Mouse (Mus musculus): ENCODE data around the gene Olfr1025-ps1. TPM values are rescaled to one million over a fixed set of nuclear protein-coding genes. Genes with fewer than 3 reads are reported as not detected.

The Olfr1025-ps1 gene
- polyA plus RNA-seq (2012; rRNA removed): not detected in 2 replicates

DNA sequence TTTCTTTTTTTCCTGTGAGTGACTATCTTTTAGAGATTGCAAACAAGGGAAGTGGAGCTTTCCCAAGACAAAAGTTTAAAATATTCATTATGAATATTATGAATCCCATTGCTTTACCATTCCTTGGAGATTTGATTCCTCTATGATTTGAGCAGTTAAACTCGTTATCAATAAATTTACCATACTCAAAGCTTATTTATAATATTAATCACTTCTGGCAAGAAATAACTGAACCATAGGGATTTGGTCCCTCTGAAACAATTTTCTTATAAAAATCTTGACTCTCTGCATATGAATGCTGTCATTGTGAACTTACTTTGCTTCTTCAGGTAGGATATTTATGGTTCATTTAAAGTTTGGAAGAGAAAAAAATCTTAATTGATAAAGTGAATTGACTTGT is at the start of gene Olfr1025-ps1:
Gene Olfr1025-ps1, plus strand, starts transcription at position 301 of the 400 bp plus-strand sequence.
- DNase-seq (ENCODE audit: low read depth): no peak

GRCm38 (mm10) chr2:85868294-85868693 is 46.7 kb upstream of the Olfr1025-ps1 start, which contains the start of gene Olfr1022:
Olfr1022 (plus strand) TSS chr2:85868594.
- no peak for DNase-seq (ENCODE audit: low read depth)

DNA sequence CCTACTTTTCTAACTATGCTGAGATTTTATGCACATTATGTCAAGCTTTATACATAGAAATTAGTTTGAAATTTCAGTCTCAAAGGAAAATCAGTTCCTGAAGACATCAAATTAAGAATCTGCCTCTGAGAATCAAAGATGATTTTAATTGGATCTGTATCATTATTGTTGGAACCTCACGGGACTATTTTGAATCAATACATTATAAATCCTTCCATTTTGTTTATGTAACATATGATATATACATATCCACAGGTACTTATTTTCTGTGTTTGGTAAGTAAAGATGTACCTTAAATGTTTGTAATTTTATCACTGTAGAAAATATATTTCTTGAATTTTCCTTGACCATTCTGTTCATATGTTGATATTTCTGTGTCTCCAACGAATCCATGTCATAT is 29.7 kb upstream of the Olfr1025-ps1 start, which contains the start of gene Olfr1023:
Gene Olfr1023, plus strand, starts transcription at position 301 of the 400 bp plus-strand sequence.
- DNase-seq (ENCODE audit: low read depth): no peak

DNA sequence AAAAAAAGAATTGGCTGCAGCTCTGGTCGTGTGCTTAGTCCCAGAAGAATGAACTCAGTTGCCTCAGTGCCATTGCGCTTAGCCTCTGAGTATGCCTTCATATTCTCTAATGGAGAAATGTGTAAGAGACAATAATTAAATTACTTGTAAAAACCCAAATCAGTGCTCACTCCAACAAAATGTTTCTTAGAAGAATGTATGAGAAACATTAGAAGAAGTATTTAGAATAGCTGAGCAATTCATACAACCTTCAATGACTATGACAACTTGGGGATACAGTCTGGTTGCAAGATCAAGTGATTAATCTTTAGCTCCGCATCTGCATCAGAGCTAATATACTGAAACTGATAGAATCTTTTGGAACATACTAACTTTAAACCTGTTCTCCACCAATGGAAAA is 10.0 kb upstream of the Olfr1025-ps1 start, which contains the start of gene Olfr1024:
Gene Olfr1024, minus strand, starts transcription at position 101 of the 400 bp plus-strand sequence.
- DNase-seq (ENCODE audit: low read depth): no peak

GRCm38 (mm10) chr2:85913197-85913596 is 1.8 kb upstream of the Olfr1025-ps1 start:
- no peak for DNase-seq (ENCODE audit: low read depth)

- DNase-seq (ENCODE audit: low read depth): no peak
Measured at GRCm38 (mm10) chr2:85921258-85921657, 6.3 kb downstream of the Olfr1025-ps1 start, which contains the start of gene Olfr1026. Olfr1026 (plus strand) TSS chr2:85921558.

DNA sequence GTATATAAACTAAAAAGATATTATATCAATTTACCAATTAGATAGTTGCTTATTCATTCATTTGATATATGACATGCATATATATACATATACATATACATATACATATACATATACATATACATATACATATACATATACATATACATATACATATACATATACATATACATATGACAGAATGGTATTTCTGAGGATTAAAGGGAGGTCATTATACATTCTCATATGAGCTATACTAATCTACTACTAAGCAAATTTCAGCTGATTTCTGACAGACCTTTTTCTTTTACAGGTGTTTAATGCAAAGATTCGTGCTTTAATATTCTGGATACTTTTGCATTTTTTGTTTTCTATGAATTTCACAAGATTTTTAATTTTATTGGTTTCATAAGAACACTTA is 35.1 kb downstream of the Olfr1025-ps1 start, which contains the start of gene Olfr1028:
Gene Olfr1028, plus strand, starts transcription at position 301 of the 400 bp plus-strand sequence.
- no peak for DNase-seq (ENCODE audit: low read depth)

Other genes with a start within 250 kb of the Olfr1025-ps1 start
- not detected in 2 replicates for gene Olfr1006, start 236.4 kb upstream of the Olfr1025-ps1 start, polyA plus RNA-seq (2012; rRNA removed)
- gene Olfr1008, start 225.8 kb upstream of the Olfr1025-ps1 start, polyA plus RNA-seq (2012; rRNA removed): not detected in 2 replicates
- not detected in 2 replicates for gene Olfr1009, start 199.8 kb upstream of the Olfr1025-ps1 start, polyA plus RNA-seq (2012; rRNA removed)
- gene Olfr1012, start 152.4 kb upstream of the Olfr1025-ps1 start, polyA plus RNA-seq (2012; rRNA removed): not detected in 2 replicates
- not detected in 2 replicates for gene Olfr1013, start 148.1 kb upstream of the Olfr1025-ps1 start, polyA plus RNA-seq (2012; rRNA removed)
- gene Olfr1014, start 142.5 kb upstream of the Olfr1025-ps1 start, polyA plus RNA-seq (2012; rRNA removed): not detected in 2 replicates
- gene Olfr1015, start 133.2 kb upstream of the Olfr1025-ps1 start, polyA plus RNA-seq (2012; rRNA removed): not detected in 2 replicates
- gene Olfr1016, start 112.6 kb upstream of the Olfr1025-ps1 start, polyA plus RNA-seq (2012; rRNA removed): not detected in 2 replicates
- gene Olfr1018, start 96.7 kb upstream of the Olfr1025-ps1 start, polyA plus RNA-seq (2012; rRNA removed): not detected in 2 replicates
- gene Olfr1019, start 69.7 kb upstream of the Olfr1025-ps1 start, polyA plus RNA-seq (2012; rRNA removed): not detected in 2 replicates
- not detected in 2 replicates for gene Olfr1020, start 68.2 kb upstream of the Olfr1025-ps1 start, polyA plus RNA-seq (2012; rRNA removed)
- not detected in 2 replicates for gene Olfr1022, start 46.6 kb upstream of the Olfr1025-ps1 start, polyA plus RNA-seq (2012; rRNA removed)
- gene Olfr1023, start 29.6 kb upstream of the Olfr1025-ps1 start, polyA plus RNA-seq (2012; rRNA removed): not detected in 2 replicates
- not detected in 2 replicates for gene Olfr1024, start 10.1 kb upstream of the Olfr1025-ps1 start, polyA plus RNA-seq (2012; rRNA removed)
- gene Olfr1026, start 6.4 kb downstream of the Olfr1025-ps1 start, polyA plus RNA-seq (2012; rRNA removed): not detected in 2 replicates
- not detected in 2 replicates for gene Olfr1028, start 35.2 kb downstream of the Olfr1025-ps1 start, polyA plus RNA-seq (2012; rRNA removed)
- gene Olfr1029, start 58.7 kb downstream of the Olfr1025-ps1 start, polyA plus RNA-seq (2012; rRNA removed): not detected in 2 replicates
- gene Olfr1030, start 64.1 kb downstream of the Olfr1025-ps1 start, polyA plus RNA-seq (2012; rRNA removed): not detected in 2 replicates
- gene Olfr1031, start 75.1 kb downstream of the Olfr1025-ps1 start, polyA plus RNA-seq (2012; rRNA removed): not detected in 2 replicates
- not detected in 2 replicates for gene Olfr1032, start 90.3 kb downstream of the Olfr1025-ps1 start, polyA plus RNA-seq (2012; rRNA removed)
- gene Olfr1033, start 105.4 kb downstream of the Olfr1025-ps1 start, polyA plus RNA-seq (2012; rRNA removed): 0.61 and 1.0 TPM in 2 replicates
- gene Olfr1034, start 130.7 kb downstream of the Olfr1025-ps1 start, polyA plus RNA-seq (2012; rRNA removed): 0.13 and 0.14 TPM in 2 replicates
- gene Olfr1036, start 158.8 kb downstream of the Olfr1025-ps1 start, polyA plus RNA-seq (2012; rRNA removed): not detected in 2 replicates
- gene Olfr1037, start 172.2 kb downstream of the Olfr1025-ps1 start, polyA plus RNA-seq (2012; rRNA removed): not detected in 2 replicates
- 0.03 TPM in 1 of 2 replicates, not detected in the other for gene Olfr1039, start 220.7 kb downstream of the Olfr1025-ps1 start, polyA plus RNA-seq (2012; rRNA removed)
- gene Olfr1040, start 231.5 kb downstream of the Olfr1025-ps1 start, polyA plus RNA-seq (2012; rRNA removed): not detected in 2 replicates
- gene Olfr1042, start 246.6 kb downstream of the Olfr1025-ps1 start, polyA plus RNA-seq (2012; rRNA removed): not detected in 2 replicates

Measured in gonadal fat pad, adult 2 months (tissue).